Mouse (Mus musculus) B cell, adult 2 months (primary cell): ENCODE data around the gene Ick.
"Not testable (repeated sequence)": the region's sequence is repeated elsewhere in the genome, so short reads cannot be mapped to it uniquely, and the experiment has no call there.

Experiments
- DNase-seq, 2 experiments: peaks; one replicate each; pipeline ENCODE4 v3.0.0; 2022

Ick gene

DNA sequence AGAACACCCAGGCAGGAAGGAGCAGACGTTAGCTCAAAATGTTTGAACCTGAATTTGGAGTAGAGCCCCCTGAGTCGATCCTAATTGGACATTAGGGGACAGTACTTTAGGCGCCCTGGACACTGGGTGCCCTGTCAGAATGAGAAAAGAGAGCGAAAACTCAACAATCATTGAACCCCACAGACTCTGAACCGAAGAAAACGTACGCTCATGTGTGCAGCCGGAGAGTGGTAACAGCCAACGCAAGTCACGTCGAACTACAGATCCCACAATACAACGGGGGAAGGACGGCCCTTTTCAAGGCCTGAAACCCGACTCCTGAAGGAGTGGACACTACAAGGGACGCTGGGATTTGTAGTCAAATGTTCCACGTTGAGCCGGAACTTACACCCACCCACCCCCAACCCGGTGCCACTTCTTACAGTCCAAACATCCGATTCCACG, at the start of gene Ick, which contains the start of gene Fbxo9:
Gene Ick (plus strand): TSS at position 397 of the 444 bp plus-strand sequence.
Gene Fbxo9 (minus strand): TSS at position 270 of the 444 bp plus-strand sequence.
- peak; percentile 87 to 90 for DNase-seq

DNA sequence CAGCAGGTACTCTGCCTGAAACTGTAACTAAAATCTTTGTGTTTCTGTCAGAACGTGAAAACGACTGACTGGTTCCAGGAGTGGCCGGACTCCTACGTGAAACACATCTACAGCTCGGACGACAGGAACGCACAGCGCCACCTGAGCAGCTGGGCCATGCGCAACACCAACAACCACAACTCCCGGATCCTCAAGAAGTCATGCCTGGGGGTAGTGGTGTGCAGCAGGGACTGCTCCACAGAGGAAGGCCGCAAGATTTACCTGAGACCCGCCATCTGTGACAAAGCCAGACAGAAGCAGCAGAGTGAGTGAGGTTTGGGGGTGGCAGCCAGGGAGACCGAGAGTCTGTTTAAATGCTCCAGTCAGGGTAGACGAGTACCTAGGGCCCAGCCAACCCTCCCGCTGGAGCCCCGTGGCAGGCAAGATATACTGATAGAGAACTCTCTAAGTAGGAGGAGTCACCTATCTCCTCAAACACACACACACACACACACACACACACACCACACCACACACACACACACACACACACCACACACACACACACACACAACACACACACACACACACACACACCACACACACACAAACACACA, 49.4 kb upstream of the Ick start:
- no peak for DNase-seq

DNA sequence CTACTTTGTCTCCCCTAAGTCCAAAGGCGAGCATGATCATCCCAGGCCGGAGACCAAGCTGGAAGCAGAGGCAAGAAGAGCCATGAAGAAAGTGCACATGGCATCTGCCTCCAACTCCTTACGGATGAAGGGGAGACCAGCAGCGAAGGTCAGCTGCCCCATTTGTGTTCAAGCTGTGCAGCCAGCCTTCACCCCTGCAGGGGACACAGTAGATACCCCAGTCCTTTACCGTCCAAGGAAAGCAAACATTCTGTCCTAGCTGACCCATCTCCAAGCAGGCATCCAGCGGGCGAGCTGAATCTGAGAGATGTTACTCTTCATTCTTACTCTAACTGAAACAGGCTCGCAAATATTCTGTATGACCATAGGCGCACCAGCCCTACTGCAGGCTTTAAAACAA, 46.6 kb upstream of the Ick start:
- DNase-seq = no peak

DNA sequence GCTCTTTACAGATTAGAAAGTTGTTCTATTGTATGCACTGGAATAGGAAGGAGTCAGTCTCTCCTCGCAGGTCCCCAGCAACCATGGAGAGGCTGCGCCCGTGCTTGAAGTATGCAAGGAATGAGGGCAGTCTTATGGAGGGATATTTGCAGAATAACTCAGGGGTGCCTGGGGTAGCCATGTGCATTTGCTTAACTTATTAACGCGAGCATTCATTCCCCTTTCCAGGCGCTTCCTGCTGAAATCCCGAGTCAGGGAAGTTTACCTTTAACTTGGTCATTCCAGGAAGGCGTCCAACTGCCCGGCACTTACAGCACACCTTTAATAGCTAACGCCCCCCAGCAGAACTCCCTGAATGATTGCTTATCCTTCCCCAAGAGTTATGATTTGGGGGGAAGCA, 44.9 kb upstream of the Ick start:
- DNase-seq = no peak

DNA sequence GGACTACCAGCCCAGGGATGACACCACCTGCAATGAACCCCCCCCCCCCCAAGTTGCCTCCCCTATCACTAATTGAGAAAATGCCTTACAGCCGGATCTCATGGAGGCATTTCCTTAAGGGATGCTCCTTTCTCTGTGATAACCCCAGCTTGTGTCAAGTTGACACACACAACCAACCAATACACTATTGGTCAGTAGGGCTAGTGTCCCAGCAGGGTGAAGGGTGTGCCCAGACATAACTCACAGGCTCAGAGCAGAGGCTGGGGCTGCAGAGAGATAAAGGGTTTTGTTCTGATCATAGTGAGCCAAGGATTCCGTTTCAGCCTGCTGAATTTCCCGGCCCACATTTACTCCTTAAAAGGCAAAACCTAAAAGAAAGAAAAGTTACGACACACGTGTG, 38.5 kb upstream of the Ick start:
- no peak for DNase-seq

DNA sequence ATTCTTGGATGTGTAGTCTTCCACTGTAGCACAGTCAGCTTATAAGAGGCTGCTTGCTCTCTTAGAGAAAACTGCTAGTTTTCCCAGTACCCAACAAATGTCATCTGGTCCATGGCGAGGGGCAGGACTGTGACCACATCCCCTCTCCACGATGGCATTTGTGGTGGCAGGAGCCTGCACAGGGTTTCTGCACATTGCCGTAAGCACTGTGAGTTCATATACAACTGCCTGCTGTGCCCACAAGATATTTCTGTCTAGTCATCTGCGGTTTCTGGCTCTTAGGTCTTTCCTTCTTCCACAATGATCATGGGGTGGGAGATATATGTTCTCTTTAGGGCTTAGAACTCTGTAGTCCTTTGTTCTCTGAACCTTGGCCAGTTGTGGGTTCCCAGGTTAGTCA, 37.4 kb upstream of the Ick start:
- DNase-seq = no peak

DNA sequence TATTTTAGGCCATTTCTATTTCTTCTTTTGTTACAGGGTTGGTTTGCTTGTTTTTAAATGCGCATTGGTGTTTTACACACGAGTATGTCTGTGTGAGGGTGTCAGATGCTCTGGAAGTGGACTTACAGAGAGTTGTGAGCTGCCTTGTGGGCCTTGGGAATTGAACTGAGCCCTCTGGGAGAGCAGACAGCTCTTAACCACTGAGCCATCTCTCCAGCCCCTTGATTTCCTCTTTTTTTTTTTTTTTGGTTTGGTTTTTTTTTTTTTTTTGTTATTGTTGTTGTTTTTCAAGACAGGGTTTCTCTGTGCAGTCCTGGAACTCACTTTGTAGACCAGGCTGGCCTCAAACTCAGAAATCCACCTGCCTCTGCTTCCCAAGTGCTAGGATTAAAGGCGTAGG, 35.7 kb upstream of the Ick start:
- not testable (repeated sequence) for DNase-seq

DNA sequence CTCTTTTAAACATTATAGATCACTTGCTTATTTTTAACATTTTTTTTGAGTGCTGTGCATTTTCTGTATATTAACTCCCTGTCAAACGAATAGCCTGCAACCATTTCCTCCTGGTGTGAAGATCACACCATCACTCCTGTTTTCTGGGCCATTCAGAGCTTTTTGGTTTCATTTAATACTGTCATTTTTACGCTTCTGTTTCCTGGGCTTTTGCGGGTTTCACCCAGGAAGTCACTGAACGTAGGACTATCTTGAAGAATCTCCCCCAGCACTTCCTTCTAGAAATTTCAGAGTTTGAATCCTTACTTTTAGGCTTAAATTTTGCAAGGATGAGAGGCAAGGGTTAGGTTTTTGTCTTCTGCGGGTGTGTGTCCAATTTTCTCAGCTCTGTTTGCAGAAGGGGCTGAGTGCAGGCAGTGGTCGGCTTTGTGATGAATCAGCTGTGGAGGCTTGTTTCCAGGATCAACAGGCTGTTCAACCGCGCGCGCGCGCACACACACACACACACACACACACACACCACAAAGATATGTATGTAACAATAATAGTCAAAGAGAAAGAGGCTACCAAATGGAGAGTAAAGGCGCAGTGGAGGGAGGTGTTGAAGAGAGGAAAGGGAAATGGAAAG, 35.2 kb upstream of the Ick start:
- DNase-seq = no peak

DNA sequence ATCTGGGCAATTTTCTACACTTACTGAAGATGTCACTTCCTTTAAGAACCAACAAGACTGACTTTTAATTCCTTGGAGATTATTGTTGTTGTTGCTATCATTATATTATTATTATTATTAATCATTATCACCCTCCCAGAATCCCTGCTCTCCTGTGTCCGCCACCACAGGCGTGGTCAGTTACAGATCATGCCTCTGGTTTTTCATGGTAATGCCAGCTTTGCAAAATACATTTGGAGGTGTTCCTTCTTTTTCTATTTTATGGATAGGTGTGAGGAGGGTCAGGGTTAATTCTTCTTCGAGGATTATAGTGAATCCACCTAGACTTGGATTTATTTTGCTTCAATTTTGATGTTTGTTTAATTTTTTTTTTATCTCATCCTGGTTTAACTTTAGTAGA, 33.7 kb upstream of the Ick start:
- DNase-seq = no peak

DNA sequence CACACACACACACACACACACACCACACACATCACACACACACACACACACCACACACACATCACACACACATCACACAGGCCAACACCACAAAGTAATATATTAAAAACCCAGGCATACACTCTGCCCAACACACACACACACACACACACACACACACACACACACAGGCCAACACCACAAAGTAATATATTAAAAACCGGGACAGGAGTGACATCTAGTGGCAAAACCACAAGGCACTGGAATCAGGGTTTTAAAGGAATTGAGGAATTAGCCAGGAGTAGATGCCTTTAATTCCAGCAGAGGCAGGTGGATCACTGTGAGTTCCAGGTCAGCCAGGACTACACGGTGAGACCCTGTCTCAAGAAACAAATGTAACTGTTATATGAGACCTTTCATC, 30.8 kb upstream of the Ick start:
- no peak for DNase-seq

DNA sequence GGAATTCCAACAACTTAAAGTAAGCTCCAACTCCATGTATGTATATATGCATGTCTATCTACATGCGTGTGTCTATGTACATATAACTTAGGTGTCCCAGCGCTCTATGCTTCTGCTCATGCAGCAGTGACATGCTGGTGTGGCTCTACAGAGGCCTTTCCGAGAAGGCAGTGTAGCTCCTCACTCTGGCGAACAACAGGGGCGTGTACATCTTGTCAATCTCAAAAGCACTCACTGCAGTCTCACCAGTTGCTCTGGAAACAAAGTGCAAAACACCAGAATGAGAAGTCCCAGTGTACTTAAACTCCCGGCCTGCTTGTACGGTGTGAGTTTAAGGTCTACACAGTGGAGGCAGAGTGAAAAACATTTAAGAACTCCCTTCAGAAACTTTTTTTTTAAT, 27.2 kb upstream of the Ick start:
- DNase-seq = no peak

DNA sequence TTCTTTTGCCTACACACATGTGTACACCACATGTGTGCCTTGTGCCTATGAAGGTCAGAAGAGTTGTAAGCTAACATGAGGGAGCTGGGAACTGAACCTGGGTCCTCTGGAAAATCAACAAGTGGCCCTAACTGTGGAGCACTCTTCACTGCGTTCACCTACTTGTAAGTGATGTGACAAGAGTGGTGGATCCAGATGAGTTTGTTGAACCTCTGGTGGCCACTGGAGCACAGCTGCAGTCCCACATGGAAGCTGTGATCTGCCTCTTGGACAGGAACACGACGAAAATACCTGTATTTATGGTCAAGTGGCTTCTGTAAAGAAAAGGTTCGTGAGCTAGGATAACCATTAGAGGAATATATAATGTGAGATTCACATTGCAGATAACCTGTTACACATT, 24.7 kb upstream of the Ick start:
- no peak for DNase-seq

DNA sequence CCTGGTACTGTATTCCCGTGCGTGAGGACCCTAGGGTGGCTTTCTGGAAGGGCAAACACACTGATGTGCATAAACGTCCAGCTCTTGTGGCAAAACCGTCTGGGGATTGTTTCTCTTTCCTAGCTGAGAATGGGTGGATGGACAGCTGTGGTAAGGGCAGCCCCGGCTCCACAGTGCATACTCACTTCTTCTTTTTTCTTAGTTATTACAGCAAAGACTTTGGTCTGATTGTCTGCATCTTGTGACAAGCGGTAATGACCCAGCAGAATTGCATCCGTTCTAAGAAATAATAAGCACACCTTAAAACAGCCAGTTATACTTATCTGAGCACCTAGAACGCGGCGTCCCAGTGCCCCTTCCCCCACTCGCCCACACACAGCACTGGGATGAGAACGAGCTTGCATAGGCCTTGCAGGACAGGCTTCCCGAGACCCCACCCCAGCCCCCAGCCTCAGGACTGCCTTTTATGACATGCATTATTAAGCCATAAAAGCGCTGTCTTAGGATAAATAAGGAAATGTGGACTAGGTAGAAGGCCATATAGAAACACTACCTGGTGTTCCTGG, 23.2 kb upstream of the Ick start:
- no peak for DNase-seq

DNA sequence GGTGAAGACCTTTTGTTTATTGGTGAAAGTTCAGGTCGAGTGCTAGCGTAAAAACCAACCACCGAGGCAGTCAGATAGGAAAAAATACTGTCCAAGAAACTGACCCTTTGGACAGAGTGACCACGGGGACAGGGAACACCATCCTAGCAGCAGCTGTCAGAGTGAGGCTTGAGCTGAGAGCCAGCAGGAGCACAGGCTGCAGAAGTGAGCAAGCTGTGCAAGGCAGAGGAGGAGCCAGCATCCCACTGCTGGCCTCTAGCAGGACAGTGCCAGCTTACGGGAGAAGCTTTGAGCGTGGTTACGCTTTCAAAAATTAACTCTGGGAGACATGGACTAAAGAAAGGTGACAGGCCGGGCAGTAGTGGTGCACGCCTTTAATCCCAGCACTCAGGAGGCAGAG, 21.2 kb upstream of the Ick start:
- DNase-seq = no peak

DNA sequence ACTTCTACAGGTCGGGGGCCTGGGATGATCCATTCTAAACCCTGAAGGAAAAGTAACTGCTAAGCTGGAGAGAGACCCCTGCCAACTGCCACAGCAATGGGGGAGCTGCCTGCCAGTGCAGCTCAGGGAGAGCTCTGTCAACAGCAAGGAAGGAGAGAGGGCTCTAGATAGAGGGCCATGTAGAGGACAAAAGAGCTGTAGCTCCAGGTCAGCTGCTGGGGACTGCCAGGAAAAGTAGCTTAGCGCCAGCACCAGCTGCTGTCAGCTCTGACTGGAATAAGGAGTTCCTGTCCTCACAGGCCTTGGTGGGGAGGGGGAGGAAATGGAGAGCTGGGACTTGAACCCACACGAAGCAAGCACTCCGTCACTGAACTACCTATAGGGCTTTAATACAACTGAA, 20.5 kb upstream of the Ick start:
- DNase-seq = no peak

DNA sequence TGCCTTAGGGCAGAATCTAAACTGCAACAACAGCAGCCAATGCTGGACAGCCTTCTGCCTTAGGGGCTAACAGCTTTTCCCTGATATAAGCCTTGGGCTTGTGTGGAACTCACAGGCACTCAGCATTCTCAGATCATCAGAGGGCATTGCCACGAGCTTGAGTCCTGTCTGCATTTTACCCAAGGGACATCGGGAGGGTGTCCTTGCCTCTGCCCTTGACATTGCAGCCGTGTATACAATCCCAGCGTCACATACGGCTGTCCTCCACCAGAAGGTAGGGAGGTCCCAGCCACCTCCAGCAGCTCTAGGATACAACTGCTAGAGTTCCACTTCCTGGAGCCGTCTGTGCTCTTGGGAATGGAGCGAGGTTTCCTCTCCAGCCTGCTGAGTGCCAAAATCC, 20.0 kb upstream of the Ick start:
- DNase-seq = no peak

DNA sequence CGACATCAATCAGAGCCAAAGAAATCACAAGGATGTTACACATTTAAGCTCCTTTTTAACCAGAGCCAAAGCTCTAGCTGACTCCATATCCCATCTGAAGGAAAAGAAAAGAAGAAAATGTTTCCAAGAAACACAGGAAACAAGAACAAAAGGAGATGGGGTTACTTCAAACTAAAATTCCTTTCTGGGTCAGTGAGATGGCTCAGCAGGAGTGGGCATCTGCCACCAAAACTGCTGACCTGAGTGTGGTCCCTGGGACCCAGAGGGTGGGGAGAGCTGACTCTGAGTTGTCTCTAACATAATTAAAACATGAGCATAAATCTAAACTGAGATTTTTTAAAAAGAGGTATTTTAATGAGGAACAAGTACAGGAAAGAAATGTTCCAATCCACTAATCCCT, 19.1 kb upstream of the Ick start:
- no peak for DNase-seq

DNA sequence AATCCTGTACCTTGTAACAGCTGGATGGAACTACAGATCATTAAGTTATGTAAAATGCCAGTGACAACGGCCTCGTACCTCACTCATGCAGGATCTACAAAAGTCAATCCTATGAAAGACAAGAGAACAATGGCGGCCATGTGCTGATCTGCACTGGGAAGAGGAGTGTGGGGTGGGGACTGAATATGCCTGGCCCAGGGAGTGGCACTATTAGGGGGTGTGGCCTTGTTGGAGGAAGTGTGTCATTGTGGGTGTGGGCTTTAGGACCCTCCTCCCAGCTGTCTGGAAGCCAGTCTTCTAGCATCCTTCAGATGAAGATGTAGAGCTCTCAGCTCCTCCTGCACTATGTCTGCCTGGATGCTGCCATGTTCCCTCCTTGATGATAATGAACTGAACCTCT, 18.4 kb upstream of the Ick start:
- no peak for DNase-seq

DNA sequence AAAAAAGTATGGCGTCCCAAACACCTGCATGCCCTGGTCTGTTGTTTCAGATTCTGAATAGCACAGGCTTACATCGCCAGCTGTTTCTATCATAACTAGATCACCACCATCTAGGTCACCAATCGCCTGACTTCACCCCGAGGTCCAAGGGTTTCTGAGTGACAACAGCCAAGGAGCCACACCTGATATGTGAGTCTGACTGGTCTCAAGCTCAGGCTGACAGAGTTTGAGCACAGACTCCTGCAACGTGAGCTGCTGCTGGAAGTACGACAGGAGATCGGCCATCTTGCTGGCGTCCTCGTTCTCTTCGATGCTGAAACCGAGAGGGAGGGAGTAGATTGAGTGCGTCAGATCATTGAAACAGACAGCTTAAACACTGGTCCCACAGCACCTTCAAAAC, 13.3 kb upstream of the Ick start:
- no peak for DNase-seq

DNA sequence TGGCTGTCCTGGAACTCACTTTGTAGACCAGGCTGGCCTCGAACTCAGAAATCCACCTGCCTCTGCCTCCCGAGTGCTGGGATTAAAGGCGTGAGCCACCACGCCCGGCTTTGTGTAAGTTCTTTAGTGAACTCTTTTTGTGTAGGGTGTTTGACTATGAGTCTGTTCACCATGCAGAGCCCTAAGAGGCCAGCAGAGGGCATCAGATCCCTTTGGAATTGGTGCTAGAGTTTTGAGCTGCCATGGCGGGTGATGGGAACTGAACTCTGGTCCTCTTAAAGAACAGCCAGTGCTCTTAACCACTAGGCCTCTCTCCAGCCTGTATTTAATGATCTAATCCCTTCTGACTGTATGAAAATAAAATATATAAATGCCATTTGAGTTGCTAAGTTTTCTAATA, 12.6 kb upstream of the Ick start:
- peak; percentile 50 to 51 for DNase-seq

DNA sequence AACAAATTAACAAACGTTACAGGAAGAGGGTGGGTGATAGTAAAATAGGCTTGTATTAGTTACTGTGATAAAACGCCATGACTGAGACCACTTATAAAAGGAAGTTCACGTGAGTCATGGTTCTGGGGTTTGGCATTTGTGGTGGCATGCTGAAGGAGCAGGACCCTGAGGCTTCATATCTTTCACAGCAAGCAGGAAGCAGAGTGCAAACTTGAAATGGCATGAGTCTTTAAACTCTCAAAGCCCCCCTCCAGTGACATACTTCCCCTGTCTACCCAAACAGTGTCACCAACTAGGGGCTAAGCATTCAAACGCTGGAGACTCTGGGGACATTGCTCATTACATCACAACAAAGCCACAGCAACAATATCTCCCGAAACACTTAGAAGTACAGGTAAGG, 8.0 kb upstream of the Ick start:
- DNase-seq = peak; percentile 64 to 69

DNA sequence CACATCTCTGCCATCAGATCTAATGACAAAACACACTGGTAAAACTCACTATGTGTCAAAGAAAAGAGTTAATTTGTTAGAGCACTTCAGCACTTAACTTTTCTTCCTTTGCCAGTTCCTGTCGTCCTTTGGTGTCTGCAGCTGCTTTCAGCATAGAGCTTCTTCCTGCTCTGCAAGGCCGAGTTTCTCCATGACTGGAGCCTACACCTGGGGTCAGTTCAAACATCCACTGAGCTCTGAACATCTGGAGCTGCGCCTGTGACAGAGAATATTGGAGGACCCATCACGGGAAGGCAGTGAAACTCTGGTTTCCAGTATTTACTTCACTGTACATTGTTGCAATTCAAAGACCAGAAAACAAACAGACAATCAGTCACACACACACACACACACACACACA, 7.6 kb upstream of the Ick start:
- DNase-seq = peak; percentile 38 to 49

DNA sequence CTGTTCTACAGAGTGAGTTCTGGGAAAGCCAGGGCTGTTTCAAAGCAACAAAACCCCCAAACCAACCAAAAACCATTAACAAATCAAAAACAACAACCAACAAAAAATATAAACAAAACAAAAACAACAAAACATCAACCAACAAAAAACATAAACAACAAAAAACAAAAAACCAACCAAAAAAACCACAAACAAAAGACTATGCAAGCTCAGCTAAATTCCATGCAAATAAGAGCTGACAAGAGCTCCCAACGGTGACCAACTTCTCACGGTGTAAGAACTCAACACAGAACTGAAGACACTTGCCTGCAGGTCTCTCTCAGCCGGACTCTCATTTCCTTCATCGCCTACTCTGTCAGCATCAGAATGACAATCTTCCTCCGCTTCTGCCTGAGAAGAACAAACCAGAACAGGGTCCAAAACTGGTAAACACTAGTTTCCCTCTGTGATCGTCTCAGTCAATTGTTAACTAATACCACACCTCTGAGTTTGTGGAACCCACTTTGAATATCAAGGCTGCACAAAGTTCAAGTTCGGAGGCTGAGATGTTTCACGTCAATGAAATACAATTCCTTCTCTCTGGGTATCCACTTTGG, 4.9 kb upstream of the Ick start:
- DNase-seq = no peak

DNA sequence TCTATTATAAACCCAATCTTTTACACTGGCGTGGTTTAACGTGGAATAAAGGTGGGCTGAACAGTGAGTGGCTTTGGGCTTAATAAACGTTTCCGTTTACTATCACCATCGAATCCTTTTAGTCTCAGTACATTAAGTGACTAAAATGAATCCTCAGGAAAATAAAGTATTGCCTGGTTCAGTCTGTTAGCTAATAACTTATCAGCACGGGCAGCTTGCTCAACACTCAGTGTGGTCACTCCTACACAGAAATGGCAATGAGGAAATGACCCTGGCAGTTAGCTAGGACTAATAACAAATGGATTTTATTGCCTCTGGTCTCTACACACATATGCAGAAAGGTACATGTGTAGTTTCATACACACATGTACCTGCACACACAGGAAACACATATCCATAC, 4.0 kb upstream of the Ick start:
- DNase-seq = no peak
